Mouse (Mus musculus) lung, adult 2 months (tissue): ENCODE data around the gene Extl1.

Experiments
- CTCF ChIP-seq: fragments of 200-500 bp; IDR thresholded peaks from 2 replicates; pipeline ENCODE4 v1.5.1; 2011; ENCODE audit warnings: mild to moderate bottlenecking, low read length, control low read depth; ENCODE audit not compliant: insufficient read depth
- POLR2A ChIP-seq: fragments of 200-500 bp; IDR thresholded peaks from 2 replicates; pipeline ENCODE4 v1.6.1; 2011; ENCODE audit warnings: low read depth, mild to moderate bottlenecking, control low read depth, low read length, borderline replicate concordance; ENCODE audit errors: extremely low read depth

GRCm38 (mm10) chr4:134315470-134315869 lies 68.2 kb downstream of the Extl1 start:
- no peak for TF ChIP-seq POLR2A
- TF ChIP-seq CTCF: no peak
